Comparison of ENCODE assay signal across 13 mouse cellular contexts in the genomic region with DNA sequence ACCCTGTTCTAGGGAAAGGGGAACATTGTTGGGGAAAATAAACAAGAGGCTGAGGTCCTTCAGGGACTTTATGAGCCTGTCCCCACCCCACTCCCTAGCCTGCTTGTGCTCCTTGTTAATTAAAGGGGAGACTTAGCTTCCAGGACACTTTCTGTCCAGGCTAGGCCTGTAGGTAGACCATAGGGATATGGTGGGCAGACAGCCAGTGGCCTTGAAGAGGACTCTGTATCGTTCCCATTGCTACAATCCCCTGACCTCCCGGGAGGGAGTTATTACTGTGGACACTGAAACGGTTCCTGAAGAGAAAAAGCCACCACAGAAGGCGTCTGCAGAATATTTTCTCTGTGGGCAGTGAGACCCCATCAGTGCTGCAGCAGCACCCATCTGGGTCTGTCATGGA. TPM values are rescaled to one million over a fixed set of nuclear protein-coding genes. Genes with fewer than 3 reads are reported as not detected.
"Had no signal": no experiment of that assay in that cellular context is flagged by ENCODE, and none has a peak within 500 bp of the region (broad histone marks: within the 10 kb centered on the region; RNA-seq: fewer than 3 reads in every experiment).

No protein-coding gene starts in this region.

- DNase-seq: retina, postnatal 1 day; right cerebral cortex, adult 18-20 months; right cerebral cortex, postnatal 14 days; right cerebral cortex, postnatal 25 days; right cerebral cortex, postnatal 4 days; spleen, adult 18-20 months; thymus, adult 18-20 months; thymus, adult 2 months; thymus, postnatal 14 days; thymus, postnatal 25 days; thymus, postnatal 36 days; thymus, postnatal 4 days had no signal

RNA-seq across cellular contexts. Expression of gene Rspo4, which starts 27.1 kb away (rescaled TPM):
- total RNA-seq: neutrophil, adult 5-6 weeks had no signal
